Mouse (Mus musculus): ENCODE measurements around the gene Mbnl2.

The Mbnl2 gene

DNA sequence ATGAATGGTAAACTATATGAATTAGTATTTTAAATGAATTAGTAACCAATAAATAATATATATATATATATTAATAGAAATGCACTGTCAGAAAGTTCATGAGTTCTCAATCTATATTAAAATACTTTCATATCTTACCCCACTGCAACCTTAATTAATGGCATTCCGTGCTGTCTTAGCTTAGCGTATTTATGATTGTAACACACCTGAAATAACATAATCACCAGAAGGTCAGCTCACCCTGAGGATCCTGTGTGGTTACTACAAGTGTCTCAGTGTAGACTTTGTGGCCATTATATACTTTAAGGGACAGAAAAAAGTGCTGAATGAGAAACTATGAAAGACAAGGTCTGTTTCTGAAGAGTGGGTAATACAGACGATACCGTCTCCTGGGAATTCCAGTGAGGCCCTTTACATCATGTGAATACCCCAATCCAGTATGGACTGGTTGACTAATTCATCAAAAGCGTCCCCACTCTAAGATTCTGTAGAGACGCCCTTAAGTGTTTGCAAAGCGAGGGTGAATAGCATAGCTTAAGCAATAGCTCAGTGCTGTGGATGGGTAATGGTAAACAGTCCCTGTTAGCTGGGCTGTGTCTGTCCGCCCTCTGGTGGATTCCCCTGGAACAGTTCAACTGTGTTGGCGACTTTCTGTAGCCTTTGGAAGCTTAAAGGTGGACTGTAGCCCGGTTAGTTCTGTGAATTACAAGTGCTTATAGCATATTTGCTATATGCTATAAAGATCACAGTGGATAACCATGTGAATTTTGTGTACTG, 122.6 kb downstream of the Mbnl2 start:
- in situ Hi-C loops (cut with MboI; ENCODE audit: unreplicated experiment in 2 of 2), result no loop called here

DNA sequence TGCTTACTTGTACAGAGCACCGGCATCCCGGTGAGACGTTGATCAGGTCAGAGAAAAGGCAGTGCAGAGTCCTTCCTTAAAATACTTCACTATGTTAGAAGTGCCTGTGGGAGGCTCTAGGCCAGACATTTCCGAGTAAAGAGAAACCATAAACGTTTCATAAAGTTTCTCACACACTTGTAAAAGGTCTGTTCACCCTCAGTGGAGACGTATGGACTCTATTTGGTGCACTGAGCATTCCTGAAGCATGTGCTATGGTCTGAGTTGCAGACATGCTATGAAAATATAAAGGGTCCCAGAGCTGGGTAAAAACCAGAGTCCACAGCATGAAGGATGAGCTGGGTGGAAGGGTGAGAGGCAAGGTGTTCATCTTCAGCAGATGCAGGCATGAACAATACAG, 124.1 kb downstream of the Mbnl2 start:
- in situ Hi-C loops (cut with MboI; ENCODE audit: unreplicated experiment in 2 of 2), result loop anchor here (5.0 to 25.0 kb wide), 5 partner anchors 132 to 1387 kb away; no protein-coding TSS in a partner anchor

DNA sequence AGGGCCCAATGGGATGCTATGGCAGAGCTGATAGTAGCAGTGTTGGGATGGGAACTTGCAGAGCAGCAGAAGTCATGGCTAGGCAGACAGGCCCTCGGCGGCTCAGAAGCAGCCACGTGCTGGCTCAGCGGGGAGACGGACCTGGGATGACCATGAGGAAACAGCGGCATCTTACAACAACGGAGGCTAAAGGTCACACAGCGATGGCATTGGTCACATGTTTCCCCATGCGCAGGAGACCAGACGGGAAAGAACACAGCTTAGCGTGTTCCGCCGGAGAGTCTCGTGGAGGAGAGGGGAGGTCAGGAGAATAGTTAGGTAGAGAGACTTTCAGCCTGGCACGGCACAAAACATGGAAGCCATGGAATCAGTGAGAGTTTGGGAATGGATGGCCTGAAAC, 125.7 kb downstream of the Mbnl2 start:
- in situ Hi-C loops (cut with MboI; ENCODE audit: unreplicated experiment in 2 of 2), result loop anchor here (5.0 to 25.0 kb wide), 5 partner anchors 134 to 1389 kb away; no protein-coding TSS in a partner anchor

GRCm38 (mm10) chr14:120402715-120403114, 127.2 kb downstream of the Mbnl2 start:
- in situ Hi-C loops (cut with MboI; ENCODE audit: unreplicated experiment in 2 of 2), result loop anchor here (5.0 to 25.0 kb wide), 5 partner anchors 135 to 1390 kb away; no protein-coding TSS in a partner anchor

GRCm38 (mm10) chr14:120404364-120404763, 128.9 kb downstream of the Mbnl2 start:
- in situ Hi-C loops (cut with MboI; ENCODE audit: unreplicated experiment in 2 of 2), result loop anchor here (5.0 to 25.0 kb wide), 5 partner anchors 137 to 1392 kb away; no protein-coding TSS in a partner anchor

DNA sequence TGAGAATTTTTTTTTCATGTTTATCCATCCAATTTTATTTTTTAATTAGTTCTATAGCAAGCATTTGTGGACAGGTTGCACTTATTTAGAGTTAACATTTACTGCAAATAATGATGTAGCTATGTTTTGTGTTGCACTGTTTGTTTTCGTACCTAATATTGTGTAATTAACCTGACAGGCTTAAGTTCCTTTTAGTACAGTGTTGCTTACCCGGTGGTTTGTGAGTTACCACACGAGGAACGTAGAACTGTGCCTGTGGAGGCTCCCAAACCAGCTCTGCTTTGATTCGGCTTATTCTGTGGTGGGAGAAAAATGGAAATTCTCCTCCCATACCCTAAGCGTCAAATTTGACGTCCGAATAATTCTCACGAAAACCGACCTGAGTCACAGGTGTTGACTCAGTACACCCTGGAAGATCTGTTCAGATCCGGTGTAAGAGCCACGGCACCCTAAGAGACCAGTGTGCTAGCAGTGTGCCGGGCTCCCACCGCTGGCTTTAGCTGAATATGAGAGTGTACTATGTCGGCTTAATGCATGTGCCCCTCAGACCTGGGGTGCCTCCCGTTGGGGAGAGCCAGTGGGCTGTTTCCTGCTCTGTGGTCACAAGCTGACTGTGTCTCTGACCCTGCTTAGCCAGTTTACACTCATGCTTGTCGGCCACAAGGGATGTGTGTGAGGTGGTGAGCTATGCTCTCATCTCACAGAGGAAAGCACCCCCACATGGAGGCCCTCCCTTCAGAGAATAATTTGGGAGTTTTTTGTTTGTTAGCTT, 129.5 kb downstream of the Mbnl2 start:
- in situ Hi-C loops (cut with MboI; ENCODE audit: unreplicated experiment in 2 of 2), result loop anchor here (5.0 to 25.0 kb wide), 5 partner anchors 138 to 1393 kb away; no protein-coding TSS in a partner anchor

DNA sequence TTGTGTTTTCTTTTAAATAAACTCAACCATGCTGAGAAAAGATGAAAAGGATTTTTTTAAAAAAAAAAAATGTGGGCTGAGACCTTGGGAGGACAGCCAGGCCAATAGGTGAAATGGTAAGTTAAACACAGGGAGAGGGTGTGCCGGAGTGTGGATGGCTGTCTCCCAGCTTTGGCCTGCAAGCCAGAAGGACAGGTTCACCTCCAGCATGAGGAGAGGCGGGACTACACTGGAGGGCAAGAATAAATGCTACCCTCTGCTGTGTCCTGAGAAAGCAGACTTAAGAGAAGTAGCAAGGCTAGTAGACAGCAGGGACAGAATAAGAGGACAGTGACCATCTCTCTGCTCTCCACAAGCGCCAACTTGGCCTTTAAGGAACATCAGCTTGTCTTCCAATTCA, 130.1 kb downstream of the Mbnl2 start:
- in situ Hi-C loops (cut with MboI; ENCODE audit: unreplicated experiment in 2 of 2), result loop anchor here (25.0 kb wide), 2 partner anchors 1368 to 1393 kb away; no protein-coding TSS in a partner anchor

- in situ Hi-C loops (cut with MboI; ENCODE audit: unreplicated experiment in 2 of 2), result loop anchor here (25.0 kb wide), 2 partner anchors 1369 to 1394 kb away; no protein-coding TSS in a partner anchor
These were observed 130.8 kb downstream of the Mbnl2 start for GRCm38 (mm10) chr14:120406271-120406670.

- in situ Hi-C loops (cut with MboI; ENCODE audit: unreplicated experiment in 2 of 2), result loop anchor here (25.0 kb wide), 2 partner anchors 1370 to 1395 kb away; no protein-coding TSS in a partner anchor
These were observed 131.4 kb downstream of the Mbnl2 start for GRCm38 (mm10) chr14:120406820-120407219.

- in situ Hi-C loops (cut with MboI; ENCODE audit: unreplicated experiment in 2 of 2), result loop anchor here (25.0 kb wide), 2 partner anchors 1373 to 1398 kb away; no protein-coding TSS in a partner anchor
These were observed 134.4 kb downstream of the Mbnl2 start for GRCm38 (mm10) chr14:120409854-120410253.

- in situ Hi-C loops (cut with MboI; ENCODE audit: unreplicated experiment in 2 of 2), result loop anchor here (25.0 kb wide), 2 partner anchors 1380 to 1405 kb away; no protein-coding TSS in a partner anchor
These were observed 141.4 kb downstream of the Mbnl2 start for GRCm38 (mm10) chr14:120416886-120417285.

DNA sequence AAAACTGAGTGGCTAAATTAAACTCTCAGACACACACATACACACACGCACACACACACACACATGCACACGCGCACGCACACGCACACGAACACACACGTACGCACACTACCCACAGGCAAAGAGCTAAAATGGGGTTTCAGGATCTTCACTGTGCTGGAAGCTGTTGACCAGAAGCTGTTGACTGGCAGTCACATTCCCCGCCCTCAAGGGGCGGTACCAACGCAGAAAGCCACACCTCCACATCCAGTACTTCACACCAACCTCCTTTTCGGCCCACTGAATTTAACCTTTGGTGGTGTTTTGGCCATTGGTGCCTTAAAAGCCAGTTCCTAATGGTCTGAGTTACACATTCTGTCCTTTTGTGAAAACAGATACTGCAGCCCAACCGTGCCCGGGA, 143.5 kb downstream of the Mbnl2 start:
- in situ Hi-C loops (cut with MboI; ENCODE audit: unreplicated experiment in 2 of 2), result loop anchor here (25.0 kb wide), 2 partner anchors 1382 to 1407 kb away; no protein-coding TSS in a partner anchor

DNA sequence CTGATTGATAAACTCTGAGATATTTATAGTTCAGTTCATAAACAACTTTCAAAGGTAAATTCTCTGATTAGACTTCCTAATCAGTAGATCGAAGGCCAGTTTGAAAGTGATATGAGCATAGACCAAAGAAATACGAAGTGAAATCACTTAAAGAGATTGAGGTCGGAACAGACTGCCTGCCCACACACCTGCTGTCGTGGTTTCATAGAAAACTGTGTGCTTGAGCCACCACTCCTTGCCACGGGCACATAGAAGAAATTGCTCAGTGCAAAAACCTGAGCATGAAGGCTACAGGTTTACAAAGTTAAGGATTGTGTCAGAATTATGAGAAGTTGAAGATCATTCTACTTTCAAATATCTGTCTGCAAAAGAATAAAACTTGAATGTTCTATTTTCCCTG, 153.0 kb downstream of the Mbnl2 start:
- in situ Hi-C loops (cut with MboI; ENCODE audit: unreplicated experiment in 2 of 2), result no loop called here

DNA sequence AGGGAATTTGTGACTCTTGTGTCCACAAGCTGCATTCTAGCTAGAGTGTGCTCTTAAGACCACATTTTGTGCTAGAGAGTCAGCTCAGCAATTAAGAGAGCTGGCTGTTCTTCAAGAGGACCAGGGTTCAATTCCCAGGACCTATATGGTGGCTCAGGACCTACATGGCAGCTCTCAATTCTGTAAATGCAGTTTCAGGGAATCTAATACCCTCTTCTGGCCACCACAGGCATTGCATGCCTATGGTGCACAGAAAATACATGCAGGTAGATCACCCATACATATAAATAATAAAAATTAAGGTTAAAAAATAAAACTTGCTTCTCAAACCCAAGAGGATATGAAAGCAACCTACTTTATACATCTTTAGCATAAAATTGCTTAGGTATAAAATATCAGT, 157.3 kb downstream of the Mbnl2 start:
- in situ Hi-C loops (cut with MboI; ENCODE audit: unreplicated experiment in 2 of 2), result no loop called here

- in situ Hi-C loops (cut with MboI; ENCODE audit: unreplicated experiment in 2 of 2), result no loop called here
These were observed 158.5 kb downstream of the Mbnl2 start for GRCm38 (mm10) chr14:120433931-120434398.

GRCm38 (mm10) chr14:120434831-120435230, 159.4 kb downstream of the Mbnl2 start:
- in situ Hi-C loops (cut with MboI; ENCODE audit: unreplicated experiment in 2 of 2), result no loop called here

GRCm38 (mm10) chr14:120440716-120441115, 165.2 kb downstream of the Mbnl2 start:
- in situ Hi-C loops (cut with MboI; ENCODE audit: unreplicated experiment in 2 of 2), result no loop called here

DNA sequence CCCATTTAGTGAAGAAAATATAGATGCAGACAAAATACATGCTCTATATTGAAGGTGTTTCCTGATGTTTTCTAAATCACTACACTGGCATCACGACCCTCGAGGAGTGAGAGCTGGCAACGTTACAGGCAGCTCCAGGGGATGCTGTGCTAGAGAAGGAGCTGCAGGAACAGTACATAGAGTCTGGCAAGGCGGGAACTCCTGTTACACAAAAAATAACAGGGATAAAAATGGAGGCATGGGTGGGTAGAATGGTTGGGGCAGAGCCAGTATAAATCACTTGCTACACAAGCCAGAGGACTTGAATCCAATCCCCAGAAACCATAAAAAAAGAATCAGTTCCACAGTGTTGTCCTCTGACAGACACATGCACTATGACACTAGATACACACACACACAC, 165.8 kb downstream of the Mbnl2 start:
- in situ Hi-C loops (cut with MboI; ENCODE audit: unreplicated experiment in 2 of 2), result no loop called here

- in situ Hi-C loops (cut with MboI; ENCODE audit: unreplicated experiment in 2 of 2), result no loop called here
These were observed 166.4 kb downstream of the Mbnl2 start for GRCm38 (mm10) chr14:120441836-120442235.

DNA sequence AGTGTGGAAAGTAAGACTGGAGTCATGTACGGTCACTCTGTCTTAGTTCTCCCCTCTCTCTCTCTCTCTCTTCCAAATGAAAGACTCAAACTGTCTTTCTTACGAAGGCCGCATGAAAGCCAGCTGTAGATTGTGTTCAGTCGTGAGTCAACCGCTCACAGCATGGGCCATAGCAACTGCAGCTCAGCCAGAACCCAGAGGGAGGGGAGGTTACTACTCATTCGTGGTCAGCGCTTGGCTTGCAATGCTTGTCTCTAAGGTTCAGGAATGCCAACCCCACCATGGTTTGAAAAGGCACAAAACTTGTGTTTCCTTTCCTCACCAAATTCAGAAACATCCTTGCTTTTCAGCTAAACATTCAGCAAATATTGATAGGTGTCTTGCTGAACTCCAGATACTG, 178.8 kb downstream of the Mbnl2 start:
- in situ Hi-C loops (cut with MboI; ENCODE audit: unreplicated experiment in 2 of 2), result no loop called here
